Mouse (Mus musculus): ENCODE results near the gene Dctpp1. TPM values are rescaled to one million over a fixed set of nuclear protein-coding genes. Genes with fewer than 3 reads are reported as not detected.

The Dctpp1 gene
- polyA plus RNA-seq, 1 experiment from 2014 or later: 197 TPM

- no peak overlapping the region for H3K4me3 ChIP-seq (ENCODE audit: low read depth, low read length)
Measured at GRCm38 (mm10) chr7:127220440-127220839, 40.1 kb downstream of the Dctpp1 start.

DNA sequence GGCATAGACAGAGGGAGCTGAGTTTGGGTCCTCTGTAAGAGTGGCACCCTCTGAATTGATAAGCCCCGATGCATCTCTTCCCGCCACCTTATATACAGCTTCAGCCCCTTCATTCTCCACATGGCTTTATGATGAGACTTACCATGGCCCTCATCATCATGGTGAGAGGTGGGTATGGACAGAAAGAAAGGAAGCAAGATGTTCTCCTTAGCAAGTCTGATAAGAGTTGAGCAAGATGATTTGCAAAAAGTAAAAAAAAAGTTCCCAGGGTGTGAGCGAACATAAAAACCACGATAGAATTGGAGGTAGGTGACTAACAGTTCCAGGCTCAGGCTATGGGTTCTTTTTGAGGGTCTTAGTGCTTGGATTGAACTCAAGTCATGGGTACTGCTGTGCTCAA, 41.8 kb downstream of the Dctpp1 start:
- no peak for ATAC-seq (replicated peaks; ENCODE audit: insufficient number of reproducible peaks, low FRiP score, low TSS enrichment)
- Histone ChIP-seq H3K4me1 (ENCODE audit: control insufficient read depth, insufficient read depth, low read length) (peaks cover 18% of the 10 kb centered on the region), H3K4me3 (ENCODE audit: low read depth, low read length) (no peak overlapping the region), H3K27me3 (ENCODE audit: control insufficient read depth, insufficient read depth, low read length) (no peaks in the 10 kb centered on the region), H3K4me2 (no peak overlapping the region), H3K9ac (ENCODE audit: low read depth, low read length) (no peak overlapping the region), H3K36me3 (ENCODE audit: control insufficient read depth, insufficient read depth, low read length) (no peaks in the 10 kb centered on the region), H3K9me3 (replicated peaks; ENCODE audit: control insufficient read depth, low read length) (no peaks in the 10 kb centered on the region), H3K27ac (ENCODE audit: low read depth, low read length) (no peak overlapping the region)
- WGBS (ENCODE audit: insufficient replicate concordance): 82% methylated on average over 4 of the region's 4 CpGs

More at GRCm38 (mm10) chr7:127220440-127220839, 40.1 kb downstream of the Dctpp1 start:
- no peaks in the 10 kb centered on the region for H3K27me3 ChIP-seq (ENCODE audit: control insufficient read depth, insufficient read depth, low read length)
- H3K9me3 ChIP-seq (replicated peaks; ENCODE audit: control insufficient read depth, low read length): no peaks in the 10 kb centered on the region
- H3K36me3 ChIP-seq (ENCODE audit: control insufficient read depth, insufficient read depth, low read length): no peaks in the 10 kb centered on the region
- WGBS (ENCODE audit: insufficient replicate concordance): 74% methylated on average over 6 of the region's 6 CpGs
- no peak overlapping the region for H3K9ac ChIP-seq (ENCODE audit: low read depth, low read length)
- peaks cover 11% of the 10 kb centered on the region for H3K4me1 ChIP-seq (ENCODE audit: control insufficient read depth, insufficient read depth, low read length)
- no peak for ATAC-seq (replicated peaks; ENCODE audit: insufficient number of reproducible peaks, low FRiP score, low TSS enrichment)
- no peak overlapping the region for H3K27ac ChIP-seq (ENCODE audit: low read depth, low read length)
- no peak overlapping the region for H3K4me2 ChIP-seq

DNA sequence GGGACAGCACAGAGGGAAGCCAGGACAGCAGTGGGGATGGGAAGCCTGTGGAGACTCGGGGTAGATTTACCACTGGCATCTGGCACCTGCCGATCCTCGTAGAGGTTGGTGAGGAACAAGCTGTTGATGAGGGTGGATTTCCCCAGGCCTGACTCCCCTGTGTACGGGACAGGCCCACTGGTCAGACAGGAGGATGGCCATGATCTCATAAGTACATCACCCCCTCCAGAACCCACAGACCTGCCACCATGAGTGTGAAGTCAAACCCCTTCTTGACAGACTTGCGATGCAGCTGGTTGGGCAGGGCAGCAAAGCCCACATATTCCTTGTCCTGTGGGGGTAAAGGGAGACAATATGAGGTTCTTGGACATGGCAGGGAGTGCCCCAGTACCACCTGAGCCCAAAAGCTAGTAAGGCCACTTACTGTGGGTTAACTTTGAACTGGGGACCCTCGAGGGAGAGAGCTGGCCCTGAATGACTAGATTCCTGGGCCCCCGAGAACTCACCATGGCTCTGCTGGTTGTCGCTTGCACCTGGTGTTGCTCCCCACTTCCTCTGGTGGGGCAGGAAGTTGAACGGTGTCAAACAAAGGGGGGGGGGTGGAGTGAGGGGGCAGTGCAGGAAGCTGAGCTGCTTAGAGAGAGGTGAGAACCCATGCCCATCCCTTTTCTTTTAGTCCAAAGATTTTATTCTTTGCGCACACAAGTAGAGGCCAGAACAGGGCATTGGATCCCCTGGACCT, 42.4 kb downstream of the Dctpp1 start:
- H3K9me3 ChIP-seq (replicated peaks; ENCODE audit: control insufficient read depth, low read length): no peaks in the 10 kb centered on the region
- H3K4me2 ChIP-seq: peak overlapping the region; percentile 40
- no peak overlapping the region for H3K4me3 ChIP-seq (ENCODE audit: low read depth, low read length)
- ATAC-seq (replicated peaks; ENCODE audit: insufficient number of reproducible peaks, low FRiP score, low TSS enrichment): no peak; the same call in 1 of the 2 replicates
- peaks cover 18% of the 10 kb centered on the region for H3K4me1 ChIP-seq (ENCODE audit: control insufficient read depth, insufficient read depth, low read length)
- 51% methylated on average over 10 of the region's 10 CpGs for WGBS (ENCODE audit: insufficient replicate concordance)
- H3K36me3 ChIP-seq (ENCODE audit: control insufficient read depth, insufficient read depth, low read length): no peaks in the 10 kb centered on the region
- H3K9ac ChIP-seq (ENCODE audit: low read depth, low read length): peak overlapping the region; percentile 54
- peak overlapping the region; percentile 71 for H3K27ac ChIP-seq (ENCODE audit: low read depth, low read length)
- no peaks in the 10 kb centered on the region for H3K27me3 ChIP-seq (ENCODE audit: control insufficient read depth, insufficient read depth, low read length)

- peaks cover 18% of the 10 kb centered on the region for H3K4me1 ChIP-seq (ENCODE audit: control insufficient read depth, insufficient read depth, low read length)
- H3K4me3 ChIP-seq (ENCODE audit: low read depth, low read length): no peak overlapping the region
- H3K27me3 ChIP-seq (ENCODE audit: control insufficient read depth, insufficient read depth, low read length): no peaks in the 10 kb centered on the region
- H3K9ac ChIP-seq (ENCODE audit: low read depth, low read length): peak overlapping the region; percentile 54
- no peak for ATAC-seq (replicated peaks; ENCODE audit: insufficient number of reproducible peaks, low FRiP score, low TSS enrichment)
- peak overlapping the region; percentile 71 for H3K27ac ChIP-seq (ENCODE audit: low read depth, low read length)
- no peaks in the 10 kb centered on the region for H3K9me3 ChIP-seq (replicated peaks; ENCODE audit: control insufficient read depth, low read length)
- no peaks in the 10 kb centered on the region for H3K36me3 ChIP-seq (ENCODE audit: control insufficient read depth, insufficient read depth, low read length)
- peak overlapping the region; percentile 40 for H3K4me2 ChIP-seq
- WGBS (ENCODE audit: insufficient replicate concordance): 55% methylated on average over 6 of the region's 6 CpGs
Measured at GRCm38 (mm10) chr7:127217475-127217874, 43.0 kb downstream of the Dctpp1 start.

DNA sequence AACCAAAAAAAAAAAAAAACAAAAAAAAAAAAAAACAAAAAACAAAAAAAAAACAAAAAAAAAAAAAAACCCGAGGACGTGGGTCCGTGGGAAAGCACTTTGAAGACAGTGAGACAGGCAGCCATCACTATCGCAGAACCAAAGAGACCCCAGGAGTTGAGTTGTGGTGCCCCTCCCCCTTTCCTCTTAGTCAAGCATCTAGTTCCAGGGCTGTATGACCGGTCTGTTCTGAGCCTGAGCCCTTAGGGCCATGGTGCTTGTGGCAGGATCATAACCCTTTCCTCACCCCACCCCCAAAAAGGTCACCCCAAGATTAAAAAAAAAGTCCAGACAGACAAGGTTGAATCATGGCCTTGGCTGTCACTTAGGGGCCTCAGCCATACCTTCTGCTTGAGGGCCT, 44.2 kb downstream of the Dctpp1 start:
- no peak overlapping the region for H3K27ac ChIP-seq (ENCODE audit: low read depth, low read length)
- whole genome bisulfite sequencing (ENCODE audit: insufficient replicate concordance): 84% methylated on average over 5 of the region's 5 CpGs
- no peak overlapping the region for H3K9ac ChIP-seq (ENCODE audit: low read depth, low read length)
- no peak overlapping the region for H3K4me2 ChIP-seq
- no peaks in the 10 kb centered on the region for H3K36me3 ChIP-seq (ENCODE audit: control insufficient read depth, insufficient read depth, low read length)
- H3K4me3 ChIP-seq (ENCODE audit: low read depth, low read length): no peak overlapping the region
- no peaks in the 10 kb centered on the region for H3K27me3 ChIP-seq (ENCODE audit: control insufficient read depth, insufficient read depth, low read length)
- H3K9me3 ChIP-seq (replicated peaks; ENCODE audit: control insufficient read depth, low read length): no peaks in the 10 kb centered on the region
- peaks cover 19% of the 10 kb centered on the region for H3K4me1 ChIP-seq (ENCODE audit: control insufficient read depth, insufficient read depth, low read length)
- no peak for ATAC-seq (replicated peaks; ENCODE audit: insufficient number of reproducible peaks, low FRiP score, low TSS enrichment)

- Histone ChIP-seq H3K9me3 (replicated peaks; ENCODE audit: control insufficient read depth, low read length) (no peaks in the 10 kb centered on the region), H3K4me2 (peak overlapping the region; percentile 69), H3K4me3 (ENCODE audit: low read depth, low read length) (peak overlapping the region; percentile 35), H3K4me1 (ENCODE audit: control insufficient read depth, insufficient read depth, low read length) (peaks cover 22% of the 10 kb centered on the region), H3K27ac (ENCODE audit: low read depth, low read length) (no peak overlapping the region), H3K9ac (ENCODE audit: low read depth, low read length) (peak overlapping the region; percentile 70), H3K36me3 (ENCODE audit: control insufficient read depth, insufficient read depth, low read length) (no peaks in the 10 kb centered on the region), H3K27me3 (ENCODE audit: control insufficient read depth, insufficient read depth, low read length) (no peaks in the 10 kb centered on the region)
- 20% methylated on average over 33 of the region's 33 CpGs for WGBS (ENCODE audit: insufficient replicate concordance)
- no peak for ATAC-seq (replicated peaks; ENCODE audit: insufficient number of reproducible peaks, low FRiP score, low TSS enrichment)
Measured at GRCm38 (mm10) chr7:127214981-127215871, 45.3 kb downstream of the Dctpp1 start.

DNA sequence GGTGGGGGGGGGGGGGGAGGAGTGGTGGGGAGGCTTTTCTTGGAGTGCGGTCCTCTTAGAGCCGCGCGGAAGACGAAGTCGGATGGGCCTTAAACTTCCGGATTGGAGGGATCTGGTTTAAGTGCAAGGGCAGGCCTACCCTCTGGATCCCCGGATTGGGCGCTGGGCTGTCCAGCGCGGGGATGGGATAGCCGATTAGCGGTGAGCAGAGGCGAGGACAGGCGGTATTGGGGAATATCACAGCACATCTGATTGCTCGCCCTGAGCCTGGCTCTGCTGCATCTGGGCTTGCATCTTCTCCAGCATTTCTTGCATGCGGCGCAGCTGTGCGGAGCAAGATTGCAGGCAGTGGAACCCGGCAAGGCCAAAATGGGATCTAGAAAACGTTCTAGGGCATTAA, 46.0 kb downstream of the Dctpp1 start:
- H3K36me3 ChIP-seq (ENCODE audit: control insufficient read depth, insufficient read depth, low read length): no peaks in the 10 kb centered on the region
- peaks cover 27% of the 10 kb centered on the region for H3K4me1 ChIP-seq (ENCODE audit: control insufficient read depth, insufficient read depth, low read length)
- no peaks in the 10 kb centered on the region for H3K9me3 ChIP-seq (replicated peaks; ENCODE audit: control insufficient read depth, low read length)
- peak overlapping the region; percentile 69 for H3K4me2 ChIP-seq
- H3K4me3 ChIP-seq (ENCODE audit: low read depth, low read length): peak overlapping the region; percentile 35
- no peak overlapping the region for H3K27ac ChIP-seq (ENCODE audit: low read depth, low read length)
- no peak for ATAC-seq (replicated peaks; ENCODE audit: insufficient number of reproducible peaks, low FRiP score, low TSS enrichment)
- no peaks in the 10 kb centered on the region for H3K27me3 ChIP-seq (ENCODE audit: control insufficient read depth, insufficient read depth, low read length)
- WGBS (ENCODE audit: insufficient replicate concordance): 24% methylated on average over 21 of the region's 21 CpGs
- H3K9ac ChIP-seq (ENCODE audit: low read depth, low read length): peak overlapping the region; percentile 70

GRCm38 (mm10) chr7:127213930-127214329, 46.6 kb downstream of the Dctpp1 start:
- no peaks in the 10 kb centered on the region for H3K27me3 ChIP-seq (ENCODE audit: control insufficient read depth, insufficient read depth, low read length)
- H3K9ac ChIP-seq (ENCODE audit: low read depth, low read length): no peak overlapping the region
- H3K9me3 ChIP-seq (replicated peaks; ENCODE audit: control insufficient read depth, low read length): no peaks in the 10 kb centered on the region
- no peaks in the 10 kb centered on the region for H3K36me3 ChIP-seq (ENCODE audit: control insufficient read depth, insufficient read depth, low read length)
- ATAC-seq (replicated peaks; ENCODE audit: insufficient number of reproducible peaks, low FRiP score, low TSS enrichment): no peak
- H3K27ac ChIP-seq (ENCODE audit: low read depth, low read length): no peak overlapping the region
- H3K4me1 ChIP-seq (ENCODE audit: control insufficient read depth, insufficient read depth, low read length): peaks cover 30% of the 10 kb centered on the region
- H3K4me2 ChIP-seq: peak overlapping the region; percentile 69
- H3K4me3 ChIP-seq (ENCODE audit: low read depth, low read length): no peak overlapping the region
- WGBS (ENCODE audit: insufficient replicate concordance): 51% methylated on average over 12 of the region's 12 CpGs
